Mouse (Mus musculus) ES-Bruce4 (cell line): ENCODE results near the gene Dgkd.

ENCODE experiments used
- CTCF ChIP-seq: IDR thresholded peaks from one replicate; pipeline ENCODE4 v1.8.1; 2011; ENCODE audit warnings: low read depth, low read length
- EP300 ChIP-seq: IDR thresholded peaks from 2 replicates; pipeline ENCODE4 v1.6.1; 2011; ENCODE audit warnings: low read depth, low read length; ENCODE audit not compliant: insufficient read depth
- POLR2A ChIP-seq: IDR thresholded peaks from one replicate; pipeline ENCODE4 v1.8.1; 2011; ENCODE audit warnings: low read length; ENCODE audit not compliant: insufficient read depth

GRCm38 (mm10) chr1:87933051-87933450 lies 80.0 kb downstream of the Dgkd start:
- no peak for TF ChIP-seq CTCF
- TF ChIP-seq POLR2A, result no peak
- TF ChIP-seq EP300, result no peak
